ENCODE assay signal across 1 mouse cellular context in genomic region chrX:56481906-56482305, GRCm38 (mm10).
TF ChIP-seq lines count a peak whose summit lies in the region.

No protein-coding gene starts in this region.

TF ChIP-seq in CH12.LX, 34 proteins besides CTCF, POLR2A, EP300 and RAD21:
- TF ChIP-seq CHD1 (IDR thresholded peaks at IDR 0.05; ENCODE audit: low read depth, low read length) (no peak), JUN (IDR thresholded peaks at IDR 0.05; ENCODE audit: insufficient read depth, low read depth, low read length) (no peak), NRF1 (IDR thresholded peaks at IDR 0.05; ENCODE audit: low read depth, low read length) (no peak), MEF2A (IDR thresholded peaks at IDR 0.05; ENCODE audit: borderline replicate concordance, low read depth, low read length) (no peak), MAFK (IDR thresholded peaks at IDR 0.05; ENCODE audit: insufficient replicate concordance, low read length) (no peak), ZC3H11A (IDR thresholded peaks at IDR 0.05; ENCODE audit: low read depth, low read length) (no peak), HCFC1 (IDR thresholded peaks at IDR 0.05; ENCODE audit: low read depth, low read length) (no peak), BHLHE40 (IDR thresholded peaks at IDR 0.05; ENCODE audit: low read depth, low read length) (no peak), IRF4 (IDR thresholded peaks at IDR 0.05; ENCODE audit: low read depth, low read length) (no peak), MAZ (IDR thresholded peaks at IDR 0.05; ENCODE audit: low read depth, low read length) (no peak), NELFE (IDR thresholded peaks at IDR 0.05; ENCODE audit: low read depth, low read length) (no peak)
TF ChIP-seq in CH12.LX: peak in this region for 0.
